In genomic region chr6:104990366-104990765, GRCm38 (mm10) we compare ENCODE assay signal across 17 mouse cellular contexts.
"Had no signal": no experiment of that assay in that cellular context is flagged by ENCODE, and none has a peak within 500 bp of the region (broad histone marks: within the 10 kb centered on the region; RNA-seq: fewer than 3 reads in every experiment).

No protein-coding gene starts in this region.

- H3K9ac ChIP-seq: lung, embryonic 15.5 days; midbrain, embryonic 13.5 days; midbrain, embryonic 15.5 days; neural tube, embryonic 12.5 days; stomach, embryonic 15.5 days had no signal

- H3K27ac ChIP-seq: lung, embryonic 15.5 days; macrophage; midbrain, embryonic 13.5 days; midbrain, embryonic 15.5 days; neural tube, embryonic 12.5 days; stomach, embryonic 15.5 days; stomach, postnatal 0 days had no signal

- DNase-seq: lung, adult 2 months; lung, postnatal 14 days; lung, postnatal 36 days; right cerebral cortex, postnatal 14 days; thymus, adult 2 months; thymus, postnatal 25 days; thymus, postnatal 4 days had no signal

- H3K36me3 ChIP-seq: lung, embryonic 15.5 days; midbrain, embryonic 13.5 days; midbrain, embryonic 15.5 days; neural tube, embryonic 12.5 days; stomach, embryonic 15.5 days had no signal

- H3K9me3 ChIP-seq: lung, embryonic 15.5 days; megakaryocyte, embryonic 14.5 days; midbrain, embryonic 13.5 days; midbrain, embryonic 15.5 days; neural tube, embryonic 12.5 days; stomach, embryonic 15.5 days had no signal

- H3K4me2 ChIP-seq: lung, embryonic 15.5 days; midbrain, embryonic 11.5 days; midbrain, embryonic 13.5 days; midbrain, embryonic 15.5 days; neural tube, embryonic 12.5 days; stomach, embryonic 15.5 days had no signal

- H3K4me1 ChIP-seq: lung, embryonic 15.5 days; megakaryocyte, embryonic 14.5 days; midbrain, embryonic 13.5 days; midbrain, embryonic 15.5 days; neural tube, embryonic 12.5 days; stomach, embryonic 15.5 days had no signal

- H3K4me3 ChIP-seq: lung, embryonic 15.5 days; megakaryocyte, embryonic 14.5 days; midbrain, embryonic 13.5 days; midbrain, embryonic 15.5 days; neural tube, embryonic 12.5 days; stomach, embryonic 15.5 days had no signal

- ATAC-seq: lung, postnatal 0 days; midbrain, embryonic 13.5 days; midbrain, embryonic 15.5 days had no signal

- H3K27me3 ChIP-seq: lung, embryonic 15.5 days; megakaryocyte, embryonic 14.5 days; midbrain, embryonic 13.5 days; midbrain, embryonic 15.5 days; neural tube, embryonic 12.5 days; stomach, embryonic 15.5 days had no signal
